Mouse (Mus musculus) bone marrow macrophage, adult 2 months (primary cell): ENCODE measurements around the gene Yeats2.

ENCODE experiments used
- CTCF ChIP-seq: IDR thresholded peaks from 2 replicates; pipeline ENCODE4 v1.5.1; 2012; ENCODE audit warnings: low read depth, mild to moderate bottlenecking, low read length, moderate library complexity
- POLR2A ChIP-seq: IDR thresholded peaks from 2 replicates; pipeline ENCODE4 v1.6.1; 2012; ENCODE audit warnings: mild to moderate bottlenecking, low read depth, low read length, borderline replicate concordance

DNA sequence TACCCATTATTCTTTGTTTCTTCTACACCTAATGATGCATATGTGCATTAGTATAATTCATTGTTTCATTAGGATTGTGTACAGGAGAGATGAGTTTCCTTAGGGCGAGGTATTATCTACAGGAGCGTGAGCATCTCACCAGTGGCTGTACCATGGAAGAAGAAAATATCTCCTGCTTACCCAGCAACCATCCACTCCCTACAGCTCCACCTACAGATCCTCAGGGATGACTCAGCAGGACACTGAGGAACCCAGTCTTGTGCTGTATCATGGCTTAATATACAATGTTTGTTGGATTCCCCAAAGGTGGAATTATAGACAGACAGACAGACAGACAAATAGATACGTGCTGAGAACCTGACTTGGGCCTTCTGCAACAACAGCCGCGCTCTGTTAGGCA, 56.1 kb downstream of the Yeats2 start:
- TF ChIP-seq CTCF (no peak), POLR2A (no peak)
